Mouse (Mus musculus) layer of hippocampus, postnatal 36 days (tissue): ENCODE measurements around the gene Gm26657. TPM values are rescaled to one million over a fixed set of nuclear protein-coding genes. Genes with fewer than 3 reads are reported as not detected.

Source experiments
- DNase-seq, 2 experiments: peaks; one replicate each; pipeline ENCODE4 v3.0.0; 2022
- total RNA-seq, 2 experiments: library from RNA; stranded (reverse); gene quantifications; 2 replicates each; pipeline ENCODE4 v1.2.3; 2021

Gm26657 gene
- total RNA-seq, 2 experiments from 2014 or later = not detected

GRCm38 (mm10) chr4:56767861-56768284 lies 28.0 kb downstream of the Gm26657 start:
- DNase-seq = no peak

GRCm38 (mm10) chr4:56768913-56769312 lies 29.0 kb downstream of the Gm26657 start:
- DNase-seq = no peak

- no peak for DNase-seq
Observed at GRCm38 (mm10) chr4:56771065-56771464, 31.2 kb downstream of the Gm26657 start.

Other genes with a start within 250 kb of the Gm26657 start
- under 1 TPM in 1 of 2 experiments, not detected in 1; 0.25 TPM for gene Actl7b, start 1.4 kb downstream of the Gm26657 start, total RNA-seq
- not detected for gene Actl7a, start 3.3 kb downstream of the Gm26657 start, total RNA-seq
- gene Elp1, start 62.3 kb downstream of the Gm26657 start, total RNA-seq = 10 to 100 TPM; 65.0 to 68.6 TPM
- 10 to 100 TPM; 17.1 to 17.4 TPM for gene Fam206a, start 62.3 kb downstream of the Gm26657 start, total RNA-seq
- gene Ctnnal1, start 125.1 kb downstream of the Gm26657 start, total RNA-seq = 10 to 100 TPM; 12.5 to 15.7 TPM
- gene Tmem245, start 207.4 kb downstream of the Gm26657 start, total RNA-seq = 10 to 100 TPM; 34.2 to 34.8 TPM